Mouse (Mus musculus): Measurements from ENCODE around the gene Ssr4.

GRCm38 (mm10) chrX:73793039-73793438, 6.2 kb downstream of the Ssr4 start:
- TF ChIP-seq POLR2A (IDR thresholded peaks at IDR 0.05; ENCODE audit: low read depth, low read length) (no peak), CTCF (IDR thresholded peaks at IDR 0.05; ENCODE audit: extremely low read depth, insufficient read length, insufficient replicate concordance, low read depth, low read length) (no peak)
